Mouse (Mus musculus) CD4-positive helper T cell, adult 2 months (primary cell): ENCODE measurements around the gene Degs1.
"Not testable (repeated sequence)": the region's sequence is repeated elsewhere in the genome, so short reads cannot be mapped to it uniquely, and the experiment has no call there.

Experiments
- DNase-seq: peaks from one replicate; pipeline ENCODE4 v3.0.0-alpha.2; 2012; ENCODE audit warnings: low read depth, missing footprints, low spot score

Degs1 gene

GRCm38 (mm10) chr1:182282091-182283075 is at the start of gene Degs1:
Gene Degs1 (minus strand): TSS chr1:182282804.
- peak; percentile 93 for DNase-seq

- DNase-seq, result no peak
Observed at GRCm38 (mm10) chr1:182325919-182326318, 43.3 kb upstream of the Degs1 start.

GRCm38 (mm10) chr1:182324552-182324951 is 41.9 kb upstream of the Degs1 start:
- no peak for DNase-seq

- DNase-seq, result no peak
Observed at GRCm38 (mm10) chr1:182323139-182323538, 40.5 kb upstream of the Degs1 start.

- no peak for DNase-seq
Observed at GRCm38 (mm10) chr1:182314201-182314600, 31.6 kb upstream of the Degs1 start.

- DNase-seq, result no peak
Observed at GRCm38 (mm10) chr1:182313181-182313580, 30.6 kb upstream of the Degs1 start.

- DNase-seq, result no peak
Observed at GRCm38 (mm10) chr1:182311376-182311775, 28.8 kb upstream of the Degs1 start.

GRCm38 (mm10) chr1:182310316-182310715 is 27.7 kb upstream of the Degs1 start:
- no peak for DNase-seq

GRCm38 (mm10) chr1:182309403-182309802 is 26.8 kb upstream of the Degs1 start:
- DNase-seq, result no peak

GRCm38 (mm10) chr1:182302916-182303315 is 20.3 kb upstream of the Degs1 start:
- no peak for DNase-seq

- DNase-seq, result no peak
Observed at GRCm38 (mm10) chr1:182302176-182302870, 19.7 kb upstream of the Degs1 start.

GRCm38 (mm10) chr1:182297821-182298220 is 15.2 kb upstream of the Degs1 start:
- no peak for DNase-seq

- no peak for DNase-seq
Observed at GRCm38 (mm10) chr1:182297246-182297645, 14.6 kb upstream of the Degs1 start.

- no peak for DNase-seq
Observed at GRCm38 (mm10) chr1:182296816-182297215, 14.2 kb upstream of the Degs1 start.

GRCm38 (mm10) chr1:182296141-182296540 is 13.5 kb upstream of the Degs1 start:
- DNase-seq, result no peak

GRCm38 (mm10) chr1:182292291-182292690 is 9.7 kb upstream of the Degs1 start:
- DNase-seq, result no peak

- not testable (repeated sequence) for DNase-seq
Observed at GRCm38 (mm10) chr1:182290741-182291140, 8.1 kb upstream of the Degs1 start.

GRCm38 (mm10) chr1:182289781-182290180 is 7.2 kb upstream of the Degs1 start:
- DNase-seq, result no peak

- no peak for DNase-seq
Observed at GRCm38 (mm10) chr1:182288601-182289000, 6.0 kb upstream of the Degs1 start.

- no peak for DNase-seq
Observed at GRCm38 (mm10) chr1:182287781-182288180, 5.2 kb upstream of the Degs1 start.

GRCm38 (mm10) chr1:182284795-182285194 is 2.2 kb upstream of the Degs1 start:
- no peak for DNase-seq

GRCm38 (mm10) chr1:182283231-182283630 is 627 bp upstream of the Degs1 start:
- peak; percentile 36 for DNase-seq
